ENCODE assay signal across 18 mouse cellular contexts in the genomic region with DNA sequence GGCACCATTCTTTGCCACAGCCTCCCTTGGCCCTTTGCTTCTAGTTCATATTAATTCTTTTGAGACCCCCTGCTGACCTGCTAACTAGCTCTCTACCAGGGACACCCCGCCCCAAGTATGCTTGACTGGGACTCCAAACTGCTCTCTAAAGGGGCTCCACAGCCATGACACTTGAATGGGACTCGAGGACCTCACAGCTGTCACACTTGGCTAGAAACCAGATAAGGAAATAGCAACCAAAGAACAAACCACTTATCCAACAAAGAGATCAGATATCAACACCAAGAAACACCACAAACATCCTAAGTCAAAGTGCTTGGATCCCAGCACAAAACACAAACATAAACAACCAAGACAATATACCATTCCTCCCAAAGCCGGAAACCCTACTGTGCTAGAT. TPM values are rescaled to one million over a fixed set of nuclear protein-coding genes. Genes with fewer than 3 reads are reported as not detected.
"Had no signal": no experiment of that assay in that cellular context is flagged by ENCODE, and none has a peak within 500 bp of the region (broad histone marks: within the 10 kb centered on the region; RNA-seq: fewer than 3 reads in every experiment).

No protein-coding gene starts in this region.

- ATAC-seq: midbrain, embryonic 16.5 days had no signal

- H3K4me1 ChIP-seq: midbrain, embryonic 10.5 days; midbrain, embryonic 12.5 days; neural tube, embryonic 12.5 days had no signal

- H3K36me3 ChIP-seq: midbrain, embryonic 10.5 days; midbrain, embryonic 12.5 days; neural tube, embryonic 12.5 days had no signal

- H3K9ac ChIP-seq: lung, embryonic 14.5 days; midbrain, embryonic 12.5 days; neural tube, embryonic 12.5 days had no signal

- H3K4me3 ChIP-seq: midbrain, embryonic 10.5 days; midbrain, embryonic 12.5 days; neural tube, embryonic 12.5 days had no signal

- H3K27ac ChIP-seq: midbrain, embryonic 10.5 days; midbrain, embryonic 12.5 days; neural tube, embryonic 12.5 days had no signal

- H3K4me2 ChIP-seq: lung, embryonic 14.5 days; midbrain, embryonic 12.5 days; neural tube, embryonic 12.5 days had no signal

- H3K9me3 ChIP-seq: midbrain, embryonic 10.5 days; midbrain, embryonic 12.5 days; neural tube, embryonic 12.5 days had no signal

- DNase-seq: lung, adult 18-20 months; lung, embryonic 14.5 days; lung, postnatal 10 days; lung, postnatal 4 days; midbrain, embryonic 14.5 days; retina, postnatal 1 day; right cerebral cortex, adult 18-20 months; right cerebral cortex, postnatal 25 days; right cerebral cortex, postnatal 4 days; spleen, adult 18-20 months; thymus, adult 18-20 months; thymus, postnatal 14 days; thymus, postnatal 4 days had no signal

- H3K27me3 ChIP-seq: midbrain, embryonic 12.5 days; neural tube, embryonic 12.5 days had no signal

RNA-seq across cellular contexts. Expression of a gene that starts 58.4 kb away (rescaled TPM):
- polyA plus RNA-seq: midbrain, embryonic 12.5 days; small intestine, adult 2 months had no signal
